Mouse (Mus musculus) liver, embryonic 13.5 days (tissue): Measurements from ENCODE around the gene Nkd1. TPM values are rescaled to one million over a fixed set of nuclear protein-coding genes. Genes with fewer than 3 reads are reported as not detected.

Experiments used
- ATAC-seq: fragments of 200-750 bp; cut with Nextera tagmentation; 2 replicates; pipeline ENCODE4 v1.8.0; 2017; ENCODE audit warnings: low read depth, mild to moderate bottlenecking, moderate number of reproducible peaks, moderate library complexity
- DNase-seq: peaks from one replicate; pipeline ENCODE4 v3.0.0; 2022
- H3K27ac ChIP-seq: fragments of 300-500 bp; sonication (generic); 2 replicates; pipeline ENCODE4 v1.5.1; 2015; ENCODE audit warnings: moderate library complexity, mild to moderate bottlenecking, inconsistent platforms
- H3K27me3 ChIP-seq: fragments of 300-500 bp; sonication (generic); 2 replicates; pipeline ENCODE4 v1.6.1; 2015; ENCODE audit warnings: mild to moderate bottlenecking, inconsistent platforms
- H3K36me3 ChIP-seq: fragments of 300-500 bp; sonication (generic); 2 replicates; pipeline ENCODE4 v1.6.1; 2015; ENCODE audit warnings: mild to moderate bottlenecking, inconsistent platforms
- H3K4me1 ChIP-seq: fragments of 300-500 bp; sonication (generic); replicated peaks from 2 replicates; pipeline ENCODE4 v1.6.1; 2015; ENCODE audit warnings: inconsistent platforms
- H3K4me2 ChIP-seq: fragments of 300-500 bp; sonication (generic); 2 replicates; pipeline ENCODE4 v1.6.1; 2015; ENCODE audit warnings: inconsistent platforms, mild to moderate bottlenecking, moderate library complexity
- H3K4me3 ChIP-seq: fragments of 300-500 bp; sonication (generic); replicated peaks from 2 replicates; pipeline ENCODE4 v1.5.1; 2015; ENCODE audit warnings: mild to moderate bottlenecking, inconsistent platforms
- H3K9ac ChIP-seq: fragments of 300-500 bp; sonication (generic); 2 replicates; pipeline ENCODE4 v1.6.1; 2015; ENCODE audit warnings: mild to moderate bottlenecking, inconsistent platforms
- H3K9me3 ChIP-seq: fragments of 300-500 bp; sonication (generic); replicated peaks from 2 replicates; pipeline ENCODE4 v1.6.1; 2016; ENCODE audit warnings: inconsistent platforms
- WGBS: fragments of 180-500 bp; shearing (Covaris S2); methylation state at CpG from one replicate; pipeline ENCODE4 v1.1.7; 2015; ENCODE audit not compliant: insufficient replicate concordance; 5-methylcytosine and 5-hydroxymethylcytosine counted together
- polyA plus RNA-seq: library from polyadenylated mRNA; unstranded; fragments of >200 nt; fragmentation: Nextera tagmentation; extraction: Ambion mirVana; gene quantifications from 2 replicates; pipeline ENCODE4 v1.2.1, GENCODE M21; 2015

Nkd1 gene
- polyA plus RNA-seq, 1 experiment from 2014 or later: 2.2 TPM

DNA sequence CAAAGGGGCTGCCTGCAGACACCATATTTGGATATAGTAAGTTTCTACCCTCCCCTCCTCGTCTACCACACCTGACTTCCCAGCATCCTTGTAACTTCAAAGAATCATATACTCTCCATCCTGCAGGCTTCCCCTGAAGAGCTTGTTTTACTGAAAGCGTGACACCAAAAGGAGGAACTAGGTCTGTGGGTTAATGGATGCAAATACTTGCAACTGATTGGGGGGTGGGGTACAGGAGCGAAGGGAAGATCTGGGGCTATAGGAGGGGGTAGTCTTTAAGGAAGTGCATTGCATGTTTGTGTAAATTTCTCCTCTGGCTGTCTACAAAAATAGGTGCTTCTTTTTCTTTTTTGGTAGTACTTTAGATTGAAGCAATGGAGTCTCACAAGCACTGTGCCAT lies 105.3 kb downstream of the Nkd1 start:
- Histone ChIP-seq H3K4me2 (no peak overlapping the region), H3K36me3 (no peaks in the 10 kb centered on the region), H3K27ac (no peak overlapping the region), H3K9ac (no peak overlapping the region), H3K4me3 (no peak overlapping the region), H3K9me3 (no peaks in the 10 kb centered on the region), H3K27me3 (peaks cover 41% of the 10 kb centered on the region), H3K4me1 (peaks cover 10% of the 10 kb centered on the region)
- DNase-seq: no peak
- ATAC-seq: no peak
- WGBS: 23% methylated on average over 3 of the region's 3 CpGs

DNA sequence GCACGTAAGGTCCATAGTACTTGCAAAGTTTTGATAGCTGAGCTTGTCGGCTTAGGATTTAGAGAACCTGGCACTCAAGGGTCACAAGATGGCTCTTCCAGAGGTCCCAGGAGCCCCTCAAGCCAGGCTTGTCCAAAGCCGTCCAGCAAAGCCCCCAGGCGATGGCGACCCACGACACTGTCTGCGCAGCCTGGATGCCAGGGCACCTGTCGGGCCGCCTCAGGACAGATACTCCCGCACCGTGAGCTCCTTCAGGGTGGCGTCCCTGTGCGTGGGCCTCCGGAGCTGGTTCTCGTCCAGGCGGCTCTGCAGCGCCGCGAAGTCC lies 105.7 kb downstream of the Nkd1 start:
- no peak overlapping the region for H3K27ac ChIP-seq
- H3K4me3 ChIP-seq: peak overlapping the region; percentile 49
- no peak overlapping the region for H3K9ac ChIP-seq
- peak overlapping the region; percentile 66 for H3K4me2 ChIP-seq
- H3K27me3 ChIP-seq: peaks cover 41% of the 10 kb centered on the region
- H3K36me3 ChIP-seq: no peaks in the 10 kb centered on the region
- H3K4me1 ChIP-seq: peaks cover 10% of the 10 kb centered on the region
- ATAC-seq: no peak
- H3K9me3 ChIP-seq: no peaks in the 10 kb centered on the region
- DNase-seq: no peak
- 12% methylated on average over 19 of the region's 19 CpGs for whole genome bisulfite sequencing

DNA sequence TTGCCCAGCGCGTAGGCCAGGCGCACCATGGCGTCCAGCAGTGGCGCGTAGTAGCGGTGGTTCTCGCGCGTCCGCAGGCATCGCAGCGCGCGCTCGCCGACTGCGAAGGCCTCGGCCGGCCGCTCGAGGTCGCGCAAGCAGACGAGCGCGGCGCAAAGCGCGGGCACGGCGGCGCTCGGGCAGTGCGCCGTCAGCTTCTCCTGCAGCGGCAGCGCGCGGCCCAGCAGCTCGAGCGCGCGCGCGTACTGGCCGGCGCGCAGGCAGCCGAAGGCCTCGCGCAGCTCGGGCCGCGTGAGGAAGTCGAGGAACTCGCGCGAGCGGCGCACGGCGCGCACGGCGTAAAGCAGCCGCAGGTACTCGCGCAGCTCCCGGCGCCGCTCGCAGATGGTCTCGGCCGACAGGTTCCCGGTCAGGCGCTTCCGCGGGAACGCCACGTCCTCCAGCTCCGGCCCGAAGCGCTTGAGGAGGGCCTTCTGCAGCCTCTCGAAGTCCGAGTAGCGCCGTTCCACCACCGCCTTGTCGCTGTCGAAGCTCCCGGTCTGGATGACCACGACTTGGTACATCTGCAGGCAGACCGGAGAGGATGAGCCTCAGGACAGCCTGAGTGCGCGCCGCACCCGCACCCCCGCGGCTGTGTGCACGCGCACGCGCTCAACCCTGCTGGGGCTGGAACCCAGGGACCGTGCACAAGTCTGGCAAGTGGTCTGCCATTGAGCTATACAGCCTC lies 106.3 kb downstream of the Nkd1 start:
- H3K9ac ChIP-seq: peak overlapping the region; percentile 52
- H3K4me1 ChIP-seq: peaks cover 10% of the 10 kb centered on the region
- no peaks in the 10 kb centered on the region for H3K36me3 ChIP-seq
- peak overlapping the region; percentile 49 for H3K4me3 ChIP-seq
- WGBS: 1% methylated on average over 105 of the region's 105 CpGs
- peak; percentile 36; the same call in 1 of the 2 replicates for ATAC-seq
- peaks cover 36% of the 10 kb centered on the region for H3K27me3 ChIP-seq
- peak overlapping the region; percentile 66 for H3K4me2 ChIP-seq
- H3K9me3 ChIP-seq: no peaks in the 10 kb centered on the region
- DNase-seq: peak; percentile 18
- H3K27ac ChIP-seq: no peak overlapping the region

DNA sequence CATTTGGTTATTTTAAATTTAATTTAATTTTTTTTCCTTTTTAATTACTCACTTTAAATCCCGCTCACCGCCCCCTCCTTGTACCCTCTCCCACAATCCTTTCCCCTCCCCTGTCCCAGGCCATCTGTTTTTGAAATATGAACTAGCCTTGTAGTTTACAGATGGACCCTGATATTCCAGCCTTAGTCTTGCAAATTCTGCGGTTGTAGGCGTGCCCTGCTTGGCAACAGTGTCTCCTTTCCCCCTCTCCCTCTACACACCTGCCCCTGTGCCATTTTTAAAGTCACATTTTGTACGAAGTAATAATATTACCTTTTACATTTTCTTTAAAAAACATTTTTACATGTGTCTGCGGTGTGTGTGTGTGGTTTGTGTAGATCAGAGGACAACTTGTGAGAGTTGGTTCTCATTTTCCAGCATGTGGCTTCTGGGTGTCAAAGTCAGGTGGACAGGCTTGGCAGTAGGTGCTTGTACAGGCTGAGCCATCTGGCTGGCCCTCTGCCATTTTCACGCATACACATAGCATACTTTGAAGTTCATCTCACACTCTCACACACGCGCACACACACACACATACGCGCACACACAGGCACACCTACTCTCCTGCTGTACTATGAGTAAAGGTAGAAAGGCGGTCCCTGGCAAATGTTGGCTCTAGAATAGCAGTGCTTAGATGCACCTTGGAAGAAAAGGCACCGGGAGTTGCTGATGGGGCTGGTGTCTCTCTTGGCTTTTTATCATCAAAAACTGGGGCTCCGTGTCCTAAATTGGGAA lies 107.0 kb downstream of the Nkd1 start:
- Histone ChIP-seq H3K9me3 (no peaks in the 10 kb centered on the region), H3K27me3 (peaks cover 36% of the 10 kb centered on the region), H3K4me1 (peaks cover 10% of the 10 kb centered on the region), H3K4me3 (peak overlapping the region; percentile 49), H3K36me3 (no peaks in the 10 kb centered on the region), H3K9ac (no peak overlapping the region), H3K4me2 (peak overlapping the region; percentile 66), H3K27ac (no peak overlapping the region)
- no peak for DNase-seq
- no peak for ATAC-seq
- 59% methylated on average over 14 of the region's 14 CpGs for WGBS

DNA sequence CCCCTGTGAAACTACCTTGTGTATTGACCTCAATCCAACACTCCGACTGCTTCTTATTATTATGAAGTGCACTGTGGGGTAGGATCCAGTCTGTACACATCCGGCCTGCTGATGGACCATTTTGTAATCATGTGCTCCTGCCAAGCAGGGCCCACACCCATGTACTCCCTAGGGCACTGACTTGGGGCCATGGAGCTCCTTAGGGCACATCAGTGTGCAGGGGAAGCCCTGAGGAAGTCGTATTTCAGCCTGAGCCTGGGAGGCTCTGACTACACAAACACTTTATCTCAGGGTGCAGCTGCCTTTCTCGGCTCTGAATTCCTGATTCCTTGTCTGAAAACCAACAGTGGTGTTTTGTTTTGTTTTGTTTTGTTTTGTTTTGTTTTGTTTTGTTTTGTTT lies 109.1 kb downstream of the Nkd1 start:
- H3K27me3 ChIP-seq: peaks cover 35% of the 10 kb centered on the region
- no peak for ATAC-seq
- no peak for DNase-seq
- H3K4me1 ChIP-seq: peaks cover 15% of the 10 kb centered on the region
- WGBS: 44% methylated on average over 4 of the region's 4 CpGs
- H3K36me3 ChIP-seq: no peaks in the 10 kb centered on the region
- no peak overlapping the region for H3K4me2 ChIP-seq
- H3K9ac ChIP-seq: no peak overlapping the region
- no peak overlapping the region for H3K4me3 ChIP-seq
- no peak overlapping the region for H3K27ac ChIP-seq
- no peaks in the 10 kb centered on the region for H3K9me3 ChIP-seq

DNA sequence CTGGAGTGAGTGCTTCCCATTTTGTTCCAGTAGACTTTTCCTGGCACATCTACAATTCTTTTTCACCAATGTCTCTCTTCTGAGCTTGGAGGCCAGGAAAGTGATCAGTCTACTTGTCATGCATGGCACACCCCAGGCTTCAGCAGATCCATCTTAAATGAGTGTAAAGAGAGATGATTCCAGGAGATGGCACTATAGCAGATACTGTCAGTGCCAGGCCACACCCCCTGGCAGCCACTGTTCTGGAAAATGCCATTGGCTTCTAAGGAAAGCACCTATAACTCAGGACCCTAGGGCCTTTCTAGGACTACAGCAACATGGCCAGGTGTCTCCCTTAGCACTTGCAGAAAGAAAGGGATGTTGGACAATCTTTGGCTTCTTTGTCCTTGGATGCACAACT lies 109.9 kb downstream of the Nkd1 start:
- Histone ChIP-seq H3K27me3 (peaks cover 27% of the 10 kb centered on the region), H3K4me3 (no peak overlapping the region), H3K27ac (no peak overlapping the region), H3K9ac (no peak overlapping the region), H3K9me3 (no peaks in the 10 kb centered on the region), H3K36me3 (no peaks in the 10 kb centered on the region), H3K4me1 (peaks cover 15% of the 10 kb centered on the region), H3K4me2 (no peak overlapping the region)
- ATAC-seq: no peak
- no peak for DNase-seq

DNA sequence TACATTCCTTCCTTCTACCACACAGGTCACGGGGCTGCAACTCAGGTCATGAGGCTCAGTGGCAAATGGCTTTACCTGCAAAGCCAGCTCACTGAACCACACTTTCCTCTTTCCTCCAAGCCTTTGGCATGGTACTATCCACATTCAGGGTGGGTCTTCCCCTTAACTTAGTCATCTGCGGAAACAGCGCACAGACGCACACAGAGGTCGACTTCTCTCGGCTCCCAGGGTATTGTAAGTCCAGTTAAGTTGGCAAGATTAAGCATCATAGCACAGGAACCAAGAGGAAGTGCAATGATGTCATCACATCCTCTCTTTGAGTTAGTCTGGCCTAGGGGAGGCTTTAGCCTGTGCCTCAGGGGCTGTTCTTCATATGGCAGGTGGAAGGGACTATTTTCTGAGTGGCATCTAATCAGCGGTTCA lies 112.2 kb downstream of the Nkd1 start:
- no peaks in the 10 kb centered on the region for H3K36me3 ChIP-seq
- H3K27ac ChIP-seq: no peak overlapping the region
- ATAC-seq: no peak
- H3K4me3 ChIP-seq: no peak overlapping the region
- peaks cover 5% of the 10 kb centered on the region for H3K27me3 ChIP-seq
- no peak overlapping the region for H3K9ac ChIP-seq
- peaks cover 5% of the 10 kb centered on the region for H3K4me1 ChIP-seq
- DNase-seq: no peak
- H3K9me3 ChIP-seq: no peaks in the 10 kb centered on the region
- WGBS: 51% methylated on average over 7 of the region's 7 CpGs
- no peak overlapping the region for H3K4me2 ChIP-seq

DNA sequence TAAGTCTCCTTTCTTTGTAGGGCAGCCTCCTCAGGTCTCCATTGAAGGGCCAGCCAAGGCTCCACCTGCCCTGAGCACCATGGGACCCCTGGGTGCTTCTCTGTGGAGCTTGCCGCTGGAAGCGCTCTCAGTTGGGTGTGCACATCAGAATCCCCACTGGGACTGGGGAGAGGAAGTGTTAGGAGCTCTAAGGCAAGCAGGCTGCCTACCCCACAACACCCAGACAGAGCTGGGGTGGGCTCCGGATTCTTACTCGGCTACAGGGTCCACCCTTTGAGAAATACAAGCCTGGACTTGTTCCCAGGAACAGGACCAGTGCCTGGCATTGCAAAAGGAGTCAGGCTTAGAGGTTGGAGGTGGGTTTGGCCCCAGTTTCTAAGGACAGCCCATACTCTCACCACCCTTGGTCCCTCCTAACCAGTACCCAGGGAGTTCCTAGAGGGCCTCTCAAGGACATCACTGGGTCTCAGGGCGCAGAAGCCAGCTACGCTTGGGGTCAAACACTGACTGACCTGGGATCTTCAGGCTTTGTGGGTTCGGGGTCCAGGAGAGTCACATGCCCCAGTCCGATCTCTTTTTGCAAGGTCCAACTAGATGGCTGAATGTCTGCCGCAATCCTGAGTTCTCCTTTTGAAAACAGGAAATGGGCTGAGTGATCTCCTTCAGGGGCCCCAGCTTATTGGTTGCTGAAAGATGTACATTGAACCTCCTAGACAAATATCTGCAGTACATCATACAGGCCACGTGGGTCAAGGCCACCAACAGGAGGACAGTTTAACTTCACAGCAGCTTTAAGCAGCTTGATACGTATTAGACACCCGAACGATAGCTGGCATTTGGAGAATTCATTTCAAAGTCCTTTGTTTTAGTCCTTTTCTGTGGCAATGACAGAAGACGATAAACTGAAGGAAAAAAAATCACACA lies 114.6 kb downstream of the Nkd1 start, which contains the start of gene Snx20:
Gene Snx20, minus strand, starts transcription at position 655 of the 924 bp plus-strand sequence.
- peaks cover 5% of the 10 kb centered on the region for H3K4me1 ChIP-seq
- DNase-seq (no peak), ATAC-seq (peak; percentile 67; the same call in 1 of the 2 replicates)
- H3K9me3 ChIP-seq: no peaks in the 10 kb centered on the region
- H3K9ac ChIP-seq: peak within 1 kb of the TSS; percentile 43; the same call in 1 of the 2 replicates
- H3K27me3 ChIP-seq: no peaks in the 10 kb centered on the region
- peak within 1 kb of the TSS; percentile 41 for H3K4me3 ChIP-seq
- H3K4me2 ChIP-seq: peak within 1 kb of the TSS; percentile 45
- H3K27ac ChIP-seq: no peak within 1 kb of the TSS
- H3K36me3 ChIP-seq: no peaks in the 10 kb centered on the region
- WGBS: 38% methylated on average over 14 of the region's 14 CpGs

DNA sequence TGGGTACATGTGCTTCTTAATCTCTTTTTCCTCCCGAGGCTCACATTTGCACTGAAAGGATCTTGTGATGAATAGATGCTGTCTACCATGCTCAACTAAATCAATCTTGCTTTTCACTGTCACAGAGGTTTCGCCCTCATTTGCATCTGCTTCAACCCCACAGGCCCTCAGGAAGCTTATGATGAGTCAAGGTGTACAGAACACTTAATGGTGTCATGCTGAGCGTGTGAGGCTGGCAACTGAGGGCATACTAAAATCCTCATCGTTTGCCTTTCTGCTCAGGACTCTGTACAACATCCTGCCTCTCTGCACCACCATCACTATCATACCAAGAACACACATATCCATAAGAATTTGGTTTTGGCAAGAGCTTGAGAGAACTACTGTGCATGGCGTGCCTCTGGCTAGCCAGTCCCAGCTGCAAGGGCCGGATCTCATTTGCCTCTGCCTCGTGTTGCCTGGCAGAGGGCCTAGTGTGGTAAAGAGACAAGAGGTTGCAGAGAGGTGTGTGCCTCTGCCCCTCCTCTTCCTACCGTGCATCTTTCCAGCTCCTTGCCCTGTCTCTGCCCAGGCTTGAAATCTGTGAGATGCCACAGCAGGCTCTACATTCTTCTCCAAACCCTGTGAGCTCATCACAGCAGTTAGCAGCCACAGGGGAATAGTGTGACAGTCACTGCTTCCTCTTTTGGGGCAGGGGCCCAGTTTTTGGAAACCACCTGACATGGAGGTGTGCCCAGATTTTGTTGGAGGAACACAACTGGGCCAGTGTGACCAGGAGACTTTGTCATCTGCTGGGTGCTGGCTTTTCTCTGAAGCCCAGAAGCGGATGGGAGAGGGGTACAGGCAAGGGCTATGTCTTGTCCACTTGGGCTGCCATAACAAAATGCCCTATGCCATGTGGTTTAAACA lies 116.2 kb downstream of the Nkd1 start:
- Histone ChIP-seq H3K4me1 (peaks cover 5% of the 10 kb centered on the region), H3K27ac (no peak overlapping the region), H3K4me3 (no peak overlapping the region), H3K36me3 (no peaks in the 10 kb centered on the region), H3K9me3 (no peaks in the 10 kb centered on the region), H3K9ac (no peak overlapping the region), H3K4me2 (no peak overlapping the region), H3K27me3 (no peaks in the 10 kb centered on the region)
- no peak for ATAC-seq
- no peak for DNase-seq
- WGBS: 50% methylated on average over 9 of the region's 9 CpGs

DNA sequence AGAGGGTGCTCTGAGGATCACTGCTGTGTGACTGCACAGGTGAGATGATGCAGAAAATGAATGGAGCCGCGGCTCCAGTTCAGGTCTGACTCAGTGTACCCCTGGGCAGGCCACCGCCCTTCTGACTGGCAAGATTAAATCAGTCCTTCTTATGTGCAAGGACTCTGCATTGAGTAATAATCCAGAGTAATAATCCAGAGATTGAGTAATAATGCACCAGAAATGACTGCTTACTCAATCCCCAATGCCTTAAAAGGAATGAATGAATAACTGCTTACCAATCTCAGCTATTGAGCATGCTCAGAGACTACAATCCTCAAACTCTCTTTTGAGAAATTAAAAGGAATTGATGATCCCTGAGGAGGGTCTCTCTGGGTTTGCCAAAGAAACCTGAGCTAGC lies 117.8 kb downstream of the Nkd1 start:
- WGBS: 74% methylated on average over 3 of the region's 3 CpGs
- DNase-seq: no peak
- no peaks in the 10 kb centered on the region for H3K27me3 ChIP-seq
- no peak overlapping the region for H3K9ac ChIP-seq
- no peak overlapping the region for H3K27ac ChIP-seq
- no peaks in the 10 kb centered on the region; the same call in 1 of the 2 replicates for H3K4me1 ChIP-seq
- H3K9me3 ChIP-seq: no peaks in the 10 kb centered on the region
- H3K36me3 ChIP-seq: no peaks in the 10 kb centered on the region
- no peak overlapping the region for H3K4me3 ChIP-seq
- no peak for ATAC-seq
- no peak overlapping the region for H3K4me2 ChIP-seq
